Mouse (Mus musculus) hindbrain, embryonic 11.5 days (tissue): Measurements from ENCODE around the gene Vcp. TPM values are rescaled to one million over a fixed set of nuclear protein-coding genes. Genes with fewer than 3 reads are reported as not detected.

ENCODE experiments used
- ATAC-seq: fragments of 200-750 bp; cut with Nextera tagmentation; 2 replicates; pipeline ENCODE4 v1.8.0; 2017; ENCODE audit warnings: mild to moderate bottlenecking, moderate TSS enrichment, moderate library complexity; ENCODE audit not compliant: low FRiP score
- DNase-seq: peaks from one replicate; pipeline ENCODE4 v3.0.0-alpha.2; 2015; ENCODE audit warnings: low spot score
- H3K27ac ChIP-seq: fragments of 300-500 bp; sonication (generic); 2 replicates; pipeline ENCODE4 v1.5.1; 2014; ENCODE audit warnings: mild to moderate bottlenecking, low read depth, low read length
- H3K27me3 ChIP-seq: fragments of 300-500 bp; sonication (generic); 2 replicates; pipeline ENCODE4 v1.6.1; 2014; ENCODE audit warnings: mild to moderate bottlenecking, low read length, moderate library complexity, mixed read lengths; ENCODE audit not compliant: control insufficient read depth, insufficient read depth
- H3K36me3 ChIP-seq: fragments of 300-500 bp; sonication (generic); 2 replicates; pipeline ENCODE4 v1.6.1; 2014; ENCODE audit warnings: mild to moderate bottlenecking, low read length, moderate library complexity, mixed read lengths; ENCODE audit not compliant: control insufficient read depth, insufficient read depth
- H3K4me1 ChIP-seq: fragments of 300-500 bp; sonication (generic); replicated peaks from 2 replicates; pipeline ENCODE4 v1.6.1; 2014; ENCODE audit warnings: low read length, mixed read lengths; ENCODE audit not compliant: control insufficient read depth, insufficient read depth
- H3K4me2 ChIP-seq: fragments of 300-500 bp; sonication (generic); replicated peaks from 2 replicates; pipeline ENCODE4 v1.6.1; 2014; ENCODE audit warnings: mild to moderate bottlenecking, low read depth, low read length
- H3K4me3 ChIP-seq: fragments of 300-500 bp; sonication (generic); 2 replicates; pipeline ENCODE4 v1.5.1; 2014; ENCODE audit warnings: low read depth, low read length
- H3K9ac ChIP-seq: fragments of 300-500 bp; sonication (generic); 2 replicates; pipeline ENCODE4 v1.6.1; 2014; ENCODE audit warnings: low read depth, low read length
- H3K9me3 ChIP-seq: fragments of 300-500 bp; sonication (generic); 2 replicates; pipeline ENCODE4 v1.6.1; 2016; ENCODE audit warnings: low read length; ENCODE audit not compliant: control insufficient read depth
- WGBS: fragments of 180-500 bp; shearing (Covaris S2); extraction: QIAGEN DNeasy Blood & Tissue Kit; methylation state at CpG from one replicate; pipeline ENCODE4 v1.1.7; 2014; 5-methylcytosine and 5-hydroxymethylcytosine counted together
- polyA plus RNA-seq: library from polyadenylated mRNA; unstranded; fragments of >200 nt; fragmentation: Nextera tagmentation; extraction: Ambion mirVana; gene quantifications from 2 replicates; pipeline ENCODE4 v1.2.1, GENCODE M21; 2014

Vcp gene
- polyA plus RNA-seq, 1 experiment from 2014 or later: 613 TPM

DNA sequence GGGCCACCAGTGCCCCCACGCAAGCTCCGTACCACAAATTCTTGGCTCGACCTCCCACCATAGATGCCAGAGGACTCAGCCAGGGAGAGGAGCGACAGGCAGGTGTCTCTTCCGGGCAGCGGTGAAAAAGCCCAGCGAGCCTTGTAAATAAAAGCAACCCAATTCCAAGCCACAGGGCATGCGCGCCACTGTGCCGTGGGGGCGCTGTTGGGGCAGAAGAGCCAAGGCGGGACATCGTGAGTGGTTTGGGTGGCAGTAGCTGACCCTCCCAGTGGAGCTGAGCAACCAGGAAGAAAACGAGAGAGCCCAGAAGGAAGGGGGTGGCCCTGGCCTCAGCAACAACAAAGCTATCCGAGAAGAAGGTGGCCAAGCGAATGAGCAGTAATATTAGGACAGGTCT, 20.6 kb upstream of the Vcp start:
- WGBS: 86% methylated on average over 16 of the region's 16 CpGs

DNA sequence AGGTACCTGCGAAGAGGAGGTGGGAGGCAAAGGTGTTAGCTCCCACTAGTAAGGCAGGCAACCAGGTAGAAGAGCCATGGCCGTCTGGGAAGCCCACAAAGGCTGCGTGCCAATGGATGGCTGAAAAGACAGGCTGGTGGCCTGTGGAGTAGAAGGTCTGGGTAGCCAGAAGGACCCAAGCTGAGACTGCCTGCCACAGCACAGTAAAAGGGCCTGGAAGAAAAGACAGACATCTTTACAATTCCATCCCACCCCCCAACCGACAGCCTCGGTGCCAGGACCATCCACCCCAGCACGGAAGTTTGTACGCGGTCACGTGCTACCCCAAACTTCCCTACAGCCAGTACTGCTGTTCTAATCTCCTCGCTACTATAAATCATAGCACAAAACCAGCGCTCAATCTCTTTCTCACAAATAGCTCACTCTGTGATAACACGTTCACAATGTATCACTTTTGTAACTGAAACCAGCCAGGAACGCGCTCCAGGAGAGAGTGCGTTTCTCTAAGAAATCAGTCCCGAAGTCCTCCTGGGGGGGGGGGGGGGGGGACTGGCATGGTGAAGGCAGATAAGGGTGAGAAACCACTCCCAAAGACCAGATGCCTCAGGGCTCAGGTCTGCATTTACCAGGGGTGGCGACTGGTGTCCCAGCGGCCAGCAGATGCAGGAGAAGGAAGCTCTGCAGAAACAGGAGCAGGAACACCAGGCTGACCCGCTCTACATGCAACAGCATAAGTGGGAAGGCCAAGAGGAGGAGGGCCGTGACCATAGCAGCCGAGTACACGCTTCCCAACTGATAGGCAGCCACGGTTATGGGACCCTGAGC, 19.5 kb upstream of the Vcp start:
- no peak overlapping the region for H3K4me2 ChIP-seq
- no peak overlapping the region for H3K27ac ChIP-seq
- 96% methylated on average over 21 of the region's 23 CpGs for WGBS
- no peaks in the 10 kb centered on the region for H3K9me3 ChIP-seq
- ATAC-seq: no peak
- H3K27me3 ChIP-seq: no peaks in the 10 kb centered on the region
- 0 out of 2 replicates have a peak, but pooled peaks cover 6% of the 10 kb centered on the region for H3K36me3 ChIP-seq
- H3K4me3 ChIP-seq: no peak overlapping the region
- H3K4me1 ChIP-seq: peaks cover 5% of the 10 kb centered on the region; the same call in 1 of the 2 replicates
- no peak for DNase-seq
- H3K9ac ChIP-seq: no peak overlapping the region

More for the DNA sequence above, 20.6 kb upstream of the Vcp start:
- no peaks in the 10 kb centered on the region for H3K27me3 ChIP-seq
- H3K9me3 ChIP-seq: no peaks in the 10 kb centered on the region
- H3K27ac ChIP-seq: no peak overlapping the region
- H3K36me3 ChIP-seq: 0 out of 2 replicates have a peak, but pooled peaks cover 6% of the 10 kb centered on the region
- no peak overlapping the region for H3K4me3 ChIP-seq
- DNase-seq (no peak), ATAC-seq (no peak)
- H3K9ac ChIP-seq: no peak overlapping the region
- peaks cover 6% of the 10 kb centered on the region; the same call in 1 of the 2 replicates for H3K4me1 ChIP-seq
- H3K4me2 ChIP-seq: no peak overlapping the region

DNA sequence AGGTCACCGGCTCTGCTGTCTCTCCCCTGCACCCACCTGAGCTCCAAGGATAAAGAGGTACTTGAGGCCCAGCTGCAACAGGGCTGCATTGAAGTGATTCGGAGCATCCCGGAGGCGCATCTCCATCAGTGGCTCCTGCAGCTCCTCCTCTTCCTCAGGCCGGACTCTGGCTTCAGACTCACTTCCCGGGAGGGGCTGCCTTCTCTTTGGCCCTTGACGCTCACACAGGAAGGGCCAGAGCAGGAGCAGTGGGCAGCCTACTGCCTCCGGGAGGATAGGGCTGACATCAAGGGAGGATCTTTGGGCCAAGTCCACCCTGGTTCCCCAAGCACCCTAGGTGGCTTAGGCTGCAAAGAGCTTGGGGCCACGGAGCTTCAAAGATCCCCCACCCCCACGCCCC, 18.9 kb upstream of the Vcp start:
- H3K27me3 ChIP-seq: no peaks in the 10 kb centered on the region
- no peak overlapping the region for H3K9ac ChIP-seq
- DNase-seq (no peak), ATAC-seq (no peak)
- no peaks in the 10 kb centered on the region for H3K9me3 ChIP-seq
- H3K4me2 ChIP-seq: no peak overlapping the region
- H3K36me3 ChIP-seq: 0 out of 2 replicates have a peak, but pooled peaks cover 6% of the 10 kb centered on the region
- WGBS: 94% methylated on average over 10 of the region's 10 CpGs
- H3K27ac ChIP-seq: no peak overlapping the region
- no peak overlapping the region for H3K4me3 ChIP-seq
- no peaks in the 10 kb centered on the region for H3K4me1 ChIP-seq

DNA sequence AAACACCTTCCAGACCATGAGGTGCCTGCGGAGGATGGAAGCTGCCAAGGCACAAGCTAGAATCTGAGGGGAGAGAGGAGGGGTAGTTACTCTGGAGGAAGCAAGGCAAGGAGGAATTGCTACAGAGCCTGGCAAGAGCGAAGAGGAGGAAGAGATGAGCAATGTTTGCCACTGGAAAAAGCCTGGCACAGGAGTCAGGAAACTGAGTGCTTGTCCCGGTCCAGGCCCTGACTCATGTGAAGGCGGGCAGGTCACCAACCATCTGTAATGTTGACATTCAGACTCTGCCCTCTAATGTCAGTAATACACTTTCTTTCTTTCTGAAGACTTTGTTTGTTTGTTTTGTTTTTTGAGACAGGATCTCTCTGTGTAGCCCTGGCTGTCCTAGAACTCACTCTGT, 17.8 kb upstream of the Vcp start:
- Histone ChIP-seq H3K27me3 (no peaks in the 10 kb centered on the region), H3K27ac (no peak overlapping the region), H3K4me1 (no peaks in the 10 kb centered on the region), H3K9ac (no peak overlapping the region), H3K4me2 (no peak overlapping the region), H3K9me3 (no peaks in the 10 kb centered on the region), H3K4me3 (no peak overlapping the region), H3K36me3 (0 out of 2 replicates have a peak, but pooled peaks cover 4% of the 10 kb centered on the region)
- ATAC-seq: no peak
- 98% methylated on average over 4 of the region's 4 CpGs for WGBS
- no peak for DNase-seq

DNA sequence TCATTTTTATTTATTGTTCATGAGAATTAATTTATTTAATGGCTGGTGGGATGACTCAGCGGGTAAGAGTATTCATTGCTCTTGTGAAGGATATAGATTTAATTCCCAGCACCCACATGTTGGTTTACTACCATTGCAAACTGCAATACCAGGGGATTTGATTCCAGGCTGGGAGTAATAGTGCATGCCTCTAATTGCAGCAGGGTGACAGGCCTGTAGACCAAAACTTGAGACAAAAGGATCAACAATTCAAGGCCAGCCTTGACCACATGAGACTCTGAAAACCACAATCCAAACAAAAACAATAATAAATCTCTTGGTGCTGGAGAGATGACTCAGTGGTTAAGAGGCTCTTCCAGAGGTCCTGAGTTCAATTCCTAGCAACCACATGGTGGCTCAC, 11.8 kb upstream of the Vcp start:
- WGBS: 85% methylated on average over 1 of the region's 1 CpGs

DNA sequence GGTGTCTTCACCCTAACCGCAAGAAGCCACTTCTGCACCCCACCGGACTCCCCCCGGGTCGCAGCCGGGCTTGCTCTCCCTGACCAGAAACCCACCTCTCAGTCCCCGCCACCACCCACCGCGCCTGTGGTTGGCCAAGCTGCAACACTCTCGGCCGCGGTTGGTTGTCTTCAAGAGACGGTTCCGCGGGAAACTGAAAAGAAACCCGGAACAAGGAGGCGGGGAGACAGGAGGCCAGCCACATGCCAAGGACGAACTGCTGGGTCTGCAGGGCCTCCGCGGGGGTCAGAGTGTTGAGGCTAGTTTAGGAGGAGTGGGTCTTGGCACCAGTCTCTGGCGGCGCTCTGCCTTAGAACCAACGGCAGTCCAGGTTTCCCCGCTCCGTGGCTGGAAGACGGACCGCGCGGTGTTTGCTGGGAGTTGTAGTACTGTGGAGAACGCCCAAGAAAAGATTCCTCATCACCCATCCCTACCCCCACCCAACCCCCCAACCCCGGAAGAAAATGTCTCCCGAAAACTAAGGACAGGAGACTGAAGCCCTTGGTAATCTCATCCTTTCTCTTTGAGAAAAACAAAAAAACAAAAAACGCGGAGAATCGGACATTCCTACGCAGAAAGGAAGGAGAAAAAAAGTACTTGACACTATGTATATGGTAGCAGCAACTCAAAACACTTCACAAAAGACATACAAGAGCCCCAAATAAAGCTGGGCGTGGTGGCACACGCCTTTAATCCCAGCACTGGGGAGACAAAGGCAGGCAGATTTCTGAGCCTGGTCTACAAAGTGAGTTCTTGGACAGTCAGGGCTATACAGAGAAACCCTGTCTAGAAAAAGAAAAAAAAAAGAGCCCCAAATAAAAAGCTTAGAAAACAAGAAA, 10.1 kb upstream of the Vcp start, which contains the start of gene Fancg:
TSS of gene Fancg (minus strand) at position 346 of the 878 bp plus-strand sequence.
- under 1% methylated on average over 37 of the region's 37 CpGs for WGBS
- Histone ChIP-seq H3K4me2 (peak within 1 kb of the TSS; percentile 71), H3K4me3 (peak within 1 kb of the TSS; percentile 55), H3K9me3 (no peaks in the 10 kb centered on the region), H3K36me3 (no peaks in the 10 kb centered on the region), H3K4me1 (0 out of 2 replicates have a peak, but pooled peaks cover 3% of the 10 kb centered on the region), H3K27me3 (no peaks in the 10 kb centered on the region), H3K9ac (peak within 1 kb of the TSS; percentile 29), H3K27ac (no peak within 1 kb of the TSS)
- DNase-seq: peak; percentile 89
- ATAC-seq: peak; percentile 94

More for the DNA sequence above, 11.8 kb upstream of the Vcp start:
- H3K9ac ChIP-seq: no peak overlapping the region
- ATAC-seq (no peak), DNase-seq (no peak)
- no peaks in the 10 kb centered on the region for H3K36me3 ChIP-seq
- no peaks in the 10 kb centered on the region for H3K9me3 ChIP-seq
- no peak overlapping the region for H3K27ac ChIP-seq
- no peak overlapping the region for H3K4me3 ChIP-seq
- H3K4me1 ChIP-seq: 0 out of 2 replicates have a peak, but pooled peaks cover 3% of the 10 kb centered on the region
- H3K27me3 ChIP-seq: no peaks in the 10 kb centered on the region
- H3K4me2 ChIP-seq: no peak overlapping the region

DNA sequence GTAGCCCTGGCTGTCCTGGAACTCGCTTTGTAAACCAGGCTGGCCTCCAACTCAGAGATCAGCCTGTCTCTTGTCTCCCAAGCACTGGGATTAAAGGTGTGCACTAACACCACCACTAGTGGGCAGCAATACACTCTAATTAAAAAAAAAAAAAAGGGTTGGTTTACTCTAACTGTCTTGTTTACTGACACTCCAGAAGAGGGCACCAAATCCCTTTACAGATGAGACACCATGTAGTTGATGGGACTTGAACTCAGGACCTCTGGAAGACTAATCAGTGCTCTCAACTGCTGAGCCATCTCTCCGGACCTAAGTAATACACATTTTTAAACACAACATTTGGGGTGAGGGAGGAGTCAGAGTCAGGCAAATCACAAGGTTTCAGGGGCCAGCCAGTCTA, 5.5 kb upstream of the Vcp start:
- Histone ChIP-seq H3K4me3 (no peak overlapping the region), H3K36me3 (no peaks in the 10 kb centered on the region), H3K9ac (no peak overlapping the region), H3K27me3 (no peaks in the 10 kb centered on the region), H3K4me1 (0 out of 2 replicates have a peak, but pooled peaks cover 3% of the 10 kb centered on the region), H3K4me2 (no peak overlapping the region), H3K27ac (no peak overlapping the region), H3K9me3 (no peaks in the 10 kb centered on the region)
- ATAC-seq (no peak), DNase-seq (peak; percentile 42)
- WGBS: 59% methylated on average over 2 of the region's 2 CpGs

DNA sequence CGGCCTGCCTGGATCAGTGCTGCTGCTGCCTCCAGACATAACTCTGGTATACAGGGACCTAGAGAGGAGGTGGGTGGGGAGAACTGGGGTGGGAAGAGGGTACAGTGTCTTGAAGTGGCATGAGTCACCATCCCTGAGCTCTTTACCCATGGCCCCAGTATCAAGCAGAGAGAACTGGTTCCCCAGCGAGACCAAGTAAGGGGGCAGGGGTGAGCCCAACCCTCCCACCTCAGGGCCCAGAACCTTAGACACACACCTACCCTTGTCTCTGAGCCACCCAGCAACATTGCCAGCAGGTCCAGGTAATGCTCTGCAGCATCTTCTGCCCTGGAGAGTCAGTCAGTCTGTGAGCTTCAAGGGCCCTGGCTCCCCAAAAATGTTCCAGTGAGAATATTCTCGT, 4.6 kb upstream of the Vcp start:
- H3K4me1 ChIP-seq: 0 out of 2 replicates have a peak, but pooled peaks cover 3% of the 10 kb centered on the region
- no peak overlapping the region for H3K9ac ChIP-seq
- no peaks in the 10 kb centered on the region for H3K27me3 ChIP-seq
- 98% methylated on average over 3 of the region's 3 CpGs for WGBS
- no peak for ATAC-seq
- H3K9me3 ChIP-seq: no peaks in the 10 kb centered on the region
- no peak overlapping the region for H3K4me3 ChIP-seq
- H3K36me3 ChIP-seq: no peaks in the 10 kb centered on the region
- H3K4me2 ChIP-seq: no peak overlapping the region
- H3K27ac ChIP-seq: no peak overlapping the region
- no peak for DNase-seq
